ENCODE assay signal across 8 mouse cellular contexts in the genomic region with DNA sequence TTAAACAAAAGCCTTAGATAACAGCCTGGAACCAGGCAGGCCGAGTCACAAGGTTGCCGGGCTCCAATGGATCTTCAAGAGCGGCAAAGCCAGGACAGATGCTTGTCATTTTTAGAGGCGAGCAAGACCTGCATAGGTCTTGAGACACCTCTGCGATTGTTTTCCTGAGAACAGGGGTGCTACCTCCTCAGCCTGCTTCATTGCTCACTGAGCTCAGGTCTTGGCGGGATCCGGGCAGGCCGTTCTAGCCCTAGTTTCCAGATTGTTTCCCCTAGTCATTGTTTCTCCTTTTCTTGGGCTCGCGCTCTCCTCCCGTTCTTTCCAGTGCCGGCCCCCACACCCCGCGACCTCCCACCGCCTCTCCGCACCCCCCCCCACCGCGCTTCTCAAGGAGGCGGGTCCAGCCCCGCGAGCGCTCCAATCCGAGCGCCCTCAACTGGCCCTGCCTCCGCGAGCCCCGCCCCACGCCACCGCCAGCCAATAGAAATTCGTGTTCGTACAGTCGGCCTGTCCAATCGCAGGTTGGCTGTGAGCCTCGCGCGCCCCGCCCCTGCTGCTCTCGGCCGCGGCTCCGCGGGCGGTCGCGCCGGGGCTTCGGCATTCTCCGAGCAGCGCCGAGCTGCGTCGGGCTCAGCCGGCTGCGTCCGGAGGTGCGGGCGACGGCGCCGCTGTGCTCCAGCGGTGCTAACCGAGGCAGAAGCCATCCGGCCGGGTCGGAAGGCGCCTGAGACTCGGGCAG. TPM values are rescaled to one million over a fixed set of nuclear protein-coding genes. Genes with fewer than 3 reads are reported as not detected.
DNase-seq lines count a peak whose midpoint lies in the region; ATAC-seq and TF ChIP-seq lines count a peak whose summit lies in the region.

TSS of gene Fam102a (plus strand) at position 600 of the 739 bp plus-strand sequence.

- DNase-seq in A20 (ENCODE audit: low read depth, low spot score), result peak; percentile 98
- DNase-seq in heart, embryonic 10.5 days (ENCODE audit: low spot score), result peak; percentile 100
- peak; percentile 75 for DNase-seq in liver, adult 2 months (ENCODE audit: extremely low read depth, low read depth, low spot score)
- peak; percentile 97 for DNase-seq in splenic B cell, adult 2 months (ENCODE audit: low read depth, low spot score)

- peak within 1 kb of the TSS; percentile 81 for H3K27ac ChIP-seq in bone marrow macrophage, adult 2 months (ENCODE audit: insufficient read depth, low read depth, low read length)
- peak within 1 kb of the TSS; percentile 75 for H3K27ac ChIP-seq in embryonic fibroblast, embryonic 13.5 days (ENCODE audit: insufficient read depth, low read length)
- peak within 1 kb of the TSS; percentile 89 for H3K27ac ChIP-seq in heart, embryonic 10.5 days
- peak within 1 kb of the TSS; percentile 98 for H3K27ac ChIP-seq in kidney, embryonic 16.5 days (ENCODE audit: low read length)
- H3K27ac ChIP-seq in liver, adult 2 months (replicated peaks; ENCODE audit: insufficient read depth, low read depth, low read length), result peak within 1 kb of the TSS; percentile 94

- peaks cover 21% of the 10 kb centered on the region; the same call in 1 of the 2 replicates for H3K79me2 ChIP-seq in liver, adult 2 months (ENCODE audit: control insufficient read depth, insufficient read depth, low read length)
- H3K79me2 ChIP-seq in myocyte (ENCODE audit: control insufficient read depth, insufficient read depth), result no peaks in the 10 kb centered on the region

- under 1% methylated on average over 67 of the region's 67 CpGs for WGBS in heart, embryonic 10.5 days
- under 1% methylated on average over 64 of the region's 67 CpGs for WGBS in kidney, embryonic 16.5 days
- under 1% methylated on average over 67 of the region's 67 CpGs for WGBS in liver, adult 2 months

- TF ChIP-seq POLR2A in bone marrow macrophage, adult 2 months (IDR thresholded peaks at IDR 0.05; ENCODE audit: borderline replicate concordance, low read depth, low read length), result no peak
- TF ChIP-seq POLR2A in embryonic fibroblast, embryonic 13.5 days (IDR thresholded peaks at IDR 0.05; ENCODE audit: low read depth, low read length), result peak; percentile 91
- TF ChIP-seq POLR2A in liver, adult 2 months (IDR thresholded peaks at IDR 0.05; ENCODE audit: extremely low read depth, insufficient read depth, low read length), result peak; percentile 93
- TF ChIP-seq POLR2A in myocyte (IDR thresholded peaks at IDR 0.05; ENCODE audit: insufficient read length, low read depth), result peak; percentile 92

- TF ChIP-seq CTCF in bone marrow macrophage, adult 2 months (IDR thresholded peaks at IDR 0.05; ENCODE audit: low read depth, low read length), result no peak
- TF ChIP-seq CTCF in embryonic fibroblast, embryonic 13.5 days (IDR thresholded peaks at IDR 0.05; ENCODE audit: borderline replicate concordance, insufficient read depth, low read length), result no peak
- TF ChIP-seq CTCF in liver, adult 2 months (IDR thresholded peaks at IDR 0.05; ENCODE audit: low read depth, low read length), result no peak

- peak within 1 kb of the TSS; percentile 53 for H3ac ChIP-seq in myocyte (ENCODE audit: control insufficient read depth, insufficient read length)

- H3K27me3 ChIP-seq in heart, embryonic 10.5 days (ENCODE audit: insufficient read depth, poor library complexity, severe bottlenecking), result no peaks in the 10 kb centered on the region
- H3K27me3 ChIP-seq in kidney, embryonic 16.5 days (ENCODE audit: insufficient read depth, low read length), result no peaks in the 10 kb centered on the region
- H3K27me3 ChIP-seq in liver, adult 2 months (ENCODE audit: control insufficient read depth, insufficient read depth, low read length), result no peaks in the 10 kb centered on the region
- H3K27me3 ChIP-seq in myocyte (ENCODE audit: control insufficient read depth, insufficient read depth, insufficient read length), result no peaks in the 10 kb centered on the region
- no peaks in the 10 kb centered on the region for H3K27me3 ChIP-seq in splenic B cell, adult 2 months (ENCODE audit: control insufficient read depth, insufficient read depth, low read length, poor library complexity, severe bottlenecking)

- no peaks in the 10 kb centered on the region for H3K36me3 ChIP-seq in heart, embryonic 10.5 days
- H3K36me3 ChIP-seq in kidney, embryonic 16.5 days (ENCODE audit: insufficient read depth, low read length), result no peaks in the 10 kb centered on the region
- no peaks in the 10 kb centered on the region for H3K36me3 ChIP-seq in liver, adult 2 months (ENCODE audit: control insufficient read depth, insufficient read depth, low read length)
- no peaks in the 10 kb centered on the region for H3K36me3 ChIP-seq in myocyte (ENCODE audit: control insufficient read depth, insufficient read depth)
- H3K36me3 ChIP-seq in splenic B cell, adult 2 months (ENCODE audit: control insufficient read depth, insufficient read depth, low read length, poor library complexity, severe bottlenecking), result no peaks in the 10 kb centered on the region

- ATAC-seq in kidney, embryonic 16.5 days (ENCODE audit: low FRiP score, low TSS enrichment), result peak; percentile 95

- H3K9ac ChIP-seq in kidney, embryonic 16.5 days (replicated peaks; ENCODE audit: low read length), result peak within 1 kb of the TSS; percentile 89
- H3K9ac ChIP-seq in liver, adult 2 months (ENCODE audit: low read depth, low read length), result peak within 1 kb of the TSS; percentile 96

- H3K9me3 ChIP-seq in heart, embryonic 10.5 days, result no peaks in the 10 kb centered on the region
- no peaks in the 10 kb centered on the region for H3K9me3 ChIP-seq in kidney, embryonic 16.5 days (ENCODE audit: low read length)

- peak within 1 kb of the TSS; percentile 78 for H3K4me2 ChIP-seq in kidney, embryonic 16.5 days (replicated peaks; ENCODE audit: low read depth, low read length)
- peak within 1 kb of the TSS; percentile 99 for H3K4me2 ChIP-seq in myocyte (ENCODE audit: low read depth)

- H3K4me3 ChIP-seq in bone marrow macrophage, adult 2 months (ENCODE audit: insufficient read depth, low read length), result peak within 1 kb of the TSS; percentile 89
- peak within 1 kb of the TSS; percentile 79 for H3K4me3 ChIP-seq in embryonic fibroblast, embryonic 13.5 days (ENCODE audit: insufficient read depth, low read length)
- peak within 1 kb of the TSS; percentile 88 for H3K4me3 ChIP-seq in heart, embryonic 10.5 days
- peak within 1 kb of the TSS; percentile 84 for H3K4me3 ChIP-seq in kidney, embryonic 16.5 days (ENCODE audit: low read length)
- peak within 1 kb of the TSS; percentile 87 for H3K4me3 ChIP-seq in liver, adult 2 months (ENCODE audit: insufficient read depth, low read depth, low read length)
- H3K4me3 ChIP-seq in myocyte, result peak within 1 kb of the TSS; percentile 29

- H3K4me1 ChIP-seq in bone marrow macrophage, adult 2 months (ENCODE audit: control insufficient read depth, insufficient read depth, low read length), result peaks cover 22% of the 10 kb centered on the region
- H3K4me1 ChIP-seq in embryonic fibroblast, embryonic 13.5 days (ENCODE audit: control insufficient read depth, insufficient read depth, low read length), result peaks cover 5% of the 10 kb centered on the region; the same call in 1 of the 2 replicates
- peaks cover 59% of the 10 kb centered on the region for H3K4me1 ChIP-seq in heart, embryonic 10.5 days
- H3K4me1 ChIP-seq in kidney, embryonic 16.5 days (ENCODE audit: insufficient read depth, low read length), result peaks cover 54% of the 10 kb centered on the region
- peaks cover 13% of the 10 kb centered on the region for H3K4me1 ChIP-seq in liver, adult 2 months (ENCODE audit: control insufficient read depth, insufficient read depth, low read length)

TF ChIP-seq in myocyte, 11 proteins besides CTCF, POLR2A, EP300 and RAD21:
- TF ChIP-seq E2F4 (IDR thresholded peaks at IDR 0.05; ENCODE audit: insufficient read depth) (no peak), POLR2AphosphoS2 (IDR thresholded peaks at IDR 0.05; ENCODE audit: insufficient read length, low read depth) (peak; percentile 87)

RNA-seq across cellular contexts. Expression of gene Fam102a, which starts in this region (rescaled TPM):
- polyA plus RNA-seq in bone marrow macrophage, adult 2 months (2012; ENCODE audit: insufficient read depth, insufficient read length, missing spikeins), result 4.7 and 5.3 TPM in 2 replicates
- polyA plus RNA-seq in embryonic fibroblast, embryonic 13.5 days (2011; ENCODE audit: insufficient read length, low read depth, missing spikeins), result 5.3 and 8.9 TPM in 2 replicates
- polyA plus RNA-seq in heart, embryonic 10.5 days (2016; fragmentation: Nextera tagmentation; extraction: Ambion mirVana), result 5.9 and 8.3 TPM in 2 replicates
- polyA plus RNA-seq in kidney, embryonic 16.5 days (2015; fragmentation: Nextera tagmentation; extraction: Ambion mirVana), result 13.3 and 15.0 TPM in 2 replicates
- 7.0 and 7.2 TPM in 2 replicates for total RNA-seq in liver, adult 2 months (2014; rRNA removed)
- 10.5 and 11.0 TPM in 2 replicates for polyA plus RNA-seq in liver, adult 2 months (2012; rRNA removed)
- 1.7 TPM for polyA plus RNA-seq in myocyte (2012; fragmentation: generic; extraction: Trizol)

Comparison
In these comparisons a context has a peak if more than half of its experiments do, and no peak if none do; other contexts are left out.
1. Peak in every context shown above with its lines: DNase-seq, ATAC-seq, H3K4me3 ChIP-seq and H3K27ac ChIP-seq.
2. H3K4me3 ChIP-seq: peak in every context shown above with its lines; median percentile 89 in bone marrow macrophage, adult 2 months; 88 in heart, embryonic 10.5 days; 87 in liver, adult 2 months; 84 in kidney, embryonic 16.5 days; 79 in embryonic fibroblast, embryonic 13.5 days; 29 in myocyte.